Mouse (Mus musculus) telencephalon, adult 2 months (tissue): ENCODE data around the gene Pla2g5.

Experiments used
- DNase-seq: peaks from one replicate; pipeline ENCODE4 v3.0.0-alpha.2; 2011; ENCODE audit warnings: low read depth, low spot score

Gene Pla2g5

DNA sequence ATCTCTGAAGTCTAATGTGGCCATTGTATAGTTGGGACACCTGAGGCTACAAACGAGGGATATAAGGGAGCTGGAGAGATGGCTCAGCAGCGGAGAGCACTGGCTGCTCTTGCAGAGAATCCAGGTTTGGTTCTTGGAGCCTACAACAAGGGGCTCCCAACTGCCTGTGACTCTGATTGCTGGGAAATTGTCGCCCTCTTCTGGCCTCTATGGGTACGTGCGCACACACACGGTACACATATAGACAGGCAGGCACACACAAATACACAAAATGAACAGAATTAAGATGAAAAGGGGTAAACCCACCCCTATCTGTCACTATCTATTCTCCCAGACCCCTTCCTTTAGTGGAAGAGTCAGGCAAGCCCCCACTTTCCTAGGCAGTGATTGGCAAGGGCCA, 110.7 kb downstream of the Pla2g5 start:
- no peak for DNase-seq
